Mouse (Mus musculus) right cerebral cortex, postnatal 36 days (tissue): Measurements from ENCODE around the gene Strada.

Source experiments
- DNase-seq, 2 experiments: peaks; one replicate each; pipeline ENCODE4 v3.0.0; 2022; ENCODE audit warnings: low spot score in 2 of 2, mixed read lengths in 1 of 2

The Strada gene

DNA sequence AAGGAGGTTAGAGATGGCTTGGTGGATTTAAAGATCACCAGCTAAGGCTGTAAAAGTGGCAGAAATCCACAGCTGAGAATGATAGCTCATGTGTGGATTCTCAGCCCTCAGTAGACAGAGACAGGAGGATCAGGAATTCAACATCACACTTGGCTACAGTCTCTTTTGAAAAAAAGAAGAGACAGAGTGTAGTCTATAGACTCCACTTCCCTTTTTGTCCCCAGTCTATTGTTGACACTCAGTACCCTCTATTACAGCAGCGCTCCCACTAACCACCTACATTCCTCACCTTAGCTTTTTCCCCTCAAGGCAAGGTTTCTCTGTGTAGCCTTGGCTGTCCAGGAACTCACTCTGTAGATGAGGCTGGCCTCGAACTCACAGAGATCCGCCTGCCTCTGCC lies 10.3 kb downstream of the Strada start:
- no peak for DNase-seq

DNA sequence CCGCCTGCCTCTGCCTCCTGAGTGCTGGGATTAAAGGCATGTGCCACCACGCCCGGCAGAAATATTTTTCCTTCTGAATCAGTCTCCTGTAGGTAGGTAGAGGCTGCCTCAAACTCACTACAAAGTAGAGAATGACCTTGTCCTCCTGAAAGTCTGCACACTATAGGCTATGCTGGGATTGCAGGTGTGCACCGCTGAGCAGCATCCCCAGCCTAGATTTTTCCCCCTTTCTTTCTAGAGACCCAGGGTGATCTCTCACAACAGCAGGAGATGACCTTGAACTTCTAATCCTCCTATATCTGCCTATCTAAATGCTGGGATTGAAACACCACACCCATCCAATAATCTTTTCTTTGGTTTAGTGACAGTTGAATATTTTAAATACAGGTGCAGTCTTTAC lies 14.6 kb downstream of the Strada start:
- DNase-seq, result no peak

DNA sequence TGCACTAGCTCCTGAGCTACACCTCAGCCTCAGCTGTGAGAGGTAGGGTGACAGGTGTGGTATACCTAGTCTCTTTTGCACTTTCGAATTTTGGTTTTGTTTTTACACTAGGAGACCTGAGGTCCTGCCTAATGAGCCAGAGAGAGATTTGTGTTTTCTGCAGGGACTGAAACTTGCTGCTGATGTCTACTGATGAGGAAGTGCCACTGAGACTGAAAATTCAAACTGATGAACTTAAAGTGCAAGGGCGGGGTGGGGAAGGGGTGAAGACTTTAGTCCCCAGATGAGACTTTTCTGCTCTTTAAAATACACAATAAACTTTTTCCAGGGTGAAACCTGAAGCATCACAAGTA lies 21.5 kb downstream of the Strada start:
- no peak for DNase-seq

DNA sequence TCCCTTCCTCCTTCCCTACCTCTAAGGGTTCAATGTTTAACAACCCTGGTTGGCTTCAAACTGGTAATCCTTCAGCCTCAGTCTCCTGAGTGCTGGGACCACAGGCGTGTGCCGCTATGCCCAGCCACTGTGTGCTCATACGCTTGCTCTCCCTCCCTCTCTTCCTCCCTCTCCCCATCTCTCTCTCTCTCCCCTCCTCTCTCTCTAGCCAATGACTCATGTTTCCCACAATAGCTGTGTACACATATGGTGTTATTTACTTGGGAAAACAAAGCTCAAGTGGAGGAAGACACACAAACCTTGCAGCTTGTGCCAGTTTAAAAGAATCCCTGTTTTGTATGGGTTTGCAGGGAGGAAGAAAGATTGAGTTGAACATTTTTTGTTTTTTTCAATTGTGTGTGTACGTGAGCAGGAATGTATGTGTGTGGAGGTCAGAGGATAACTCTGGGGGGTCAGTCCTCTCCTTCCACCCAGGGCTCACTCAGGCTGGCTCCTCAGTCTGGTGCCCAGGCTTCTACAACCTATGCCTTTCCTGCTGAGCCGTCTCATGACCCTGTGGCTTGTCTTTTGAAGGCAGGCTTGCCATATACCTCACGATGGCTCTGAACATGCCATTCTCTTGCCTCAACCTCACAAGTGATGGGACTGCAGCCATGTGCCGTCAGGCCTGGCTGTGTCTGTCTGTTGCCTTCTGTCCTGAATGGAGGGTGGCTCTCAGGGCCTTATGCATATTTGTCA lies 22.1 kb downstream of the Strada start:
- DNase-seq, result no peak

DNA sequence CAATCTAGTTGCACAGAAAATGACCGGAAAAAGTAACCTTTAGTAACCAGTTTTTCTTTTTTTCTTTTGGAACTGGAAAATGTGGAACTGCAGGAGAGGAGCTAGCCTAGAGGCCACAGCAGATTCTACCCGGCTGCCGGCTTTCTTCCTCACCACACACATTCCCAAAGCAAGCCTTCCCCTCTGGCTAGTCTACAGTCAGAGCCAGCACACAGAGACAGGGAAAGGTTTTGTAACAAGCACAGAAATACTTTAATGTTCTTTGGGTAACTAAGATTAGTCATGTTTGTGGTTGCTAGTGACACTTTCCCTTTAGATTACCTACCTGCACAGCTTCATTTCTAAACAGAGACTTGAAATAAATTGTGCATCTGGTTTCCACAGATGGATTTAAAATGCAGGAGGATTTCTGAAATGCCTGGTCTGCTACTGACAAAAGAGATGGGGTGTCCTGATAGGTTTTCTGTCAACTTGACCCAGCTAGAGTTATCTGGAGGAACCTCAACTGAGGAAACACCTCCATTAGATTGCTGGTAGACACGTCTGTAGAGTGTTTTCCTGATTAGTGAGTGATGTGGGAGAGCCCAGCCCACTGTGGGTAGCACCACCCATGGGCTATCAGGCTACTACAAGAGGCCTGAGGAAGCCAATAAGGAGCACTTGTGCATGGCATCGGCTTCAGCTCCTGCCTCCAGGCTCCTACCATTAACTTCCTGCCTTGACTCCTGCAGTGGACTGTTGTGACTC lies 23.8 kb downstream of the Strada start:
- DNase-seq, result no peak

DNA sequence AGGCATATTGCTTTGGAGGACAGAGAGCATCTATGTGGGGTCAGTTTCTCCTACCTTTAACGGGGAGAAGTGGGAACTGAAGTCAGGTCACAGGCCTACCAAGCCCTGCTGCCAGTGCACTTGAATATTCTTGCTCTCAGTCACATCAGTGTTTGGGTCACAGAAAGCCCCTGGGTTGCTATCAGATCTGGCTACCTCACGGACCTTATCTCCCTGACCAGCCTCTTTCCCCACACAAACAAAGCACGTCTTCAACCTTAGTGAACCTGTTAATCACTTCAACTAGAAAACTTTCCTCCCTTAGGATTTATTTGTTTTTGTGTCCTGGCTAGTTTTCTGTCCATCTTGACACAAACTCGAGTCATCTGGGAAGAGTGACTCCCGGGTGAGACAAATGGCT lies 25.6 kb downstream of the Strada start:
- no peak for DNase-seq

DNA sequence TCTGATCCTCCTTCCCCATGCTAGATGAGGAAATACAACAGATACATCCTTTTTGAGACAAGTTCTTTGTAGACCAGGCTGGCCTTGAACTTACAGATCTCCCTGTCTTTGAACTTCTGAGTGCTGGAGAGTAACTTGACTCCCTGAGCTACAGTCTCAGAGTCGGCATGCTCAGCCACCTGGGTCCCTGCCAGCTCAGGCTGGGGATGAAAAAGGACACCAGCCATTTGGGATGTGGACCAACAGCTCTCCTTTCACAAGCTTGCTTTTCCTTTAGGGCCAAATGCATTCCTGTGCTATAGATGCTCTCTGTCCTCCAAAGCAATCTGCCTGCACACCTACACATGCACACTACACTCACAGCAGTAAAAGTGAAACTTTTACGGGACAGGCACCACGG lies 26.9 kb downstream of the Strada start:
- no peak for DNase-seq

DNA sequence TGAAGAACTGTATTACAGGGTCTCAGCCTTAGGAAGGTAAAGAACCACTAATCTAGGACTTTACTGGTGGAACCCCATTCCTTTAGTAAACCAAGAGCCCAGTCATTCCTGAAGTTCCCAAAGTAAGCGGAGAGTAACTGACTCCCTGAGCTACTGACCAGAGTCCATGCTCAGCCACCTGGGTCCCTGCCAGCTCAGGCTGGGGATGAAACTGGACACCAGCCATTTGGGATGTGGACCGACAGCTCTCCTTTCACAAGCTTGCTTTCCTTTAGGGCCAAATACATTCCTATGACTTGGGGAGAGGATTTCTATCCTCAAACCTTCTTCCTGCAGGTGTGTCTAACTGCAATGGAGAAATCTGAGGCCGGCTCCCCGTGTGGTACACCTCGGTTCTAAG lies 27.6 kb downstream of the Strada start:
- no peak for DNase-seq

DNA sequence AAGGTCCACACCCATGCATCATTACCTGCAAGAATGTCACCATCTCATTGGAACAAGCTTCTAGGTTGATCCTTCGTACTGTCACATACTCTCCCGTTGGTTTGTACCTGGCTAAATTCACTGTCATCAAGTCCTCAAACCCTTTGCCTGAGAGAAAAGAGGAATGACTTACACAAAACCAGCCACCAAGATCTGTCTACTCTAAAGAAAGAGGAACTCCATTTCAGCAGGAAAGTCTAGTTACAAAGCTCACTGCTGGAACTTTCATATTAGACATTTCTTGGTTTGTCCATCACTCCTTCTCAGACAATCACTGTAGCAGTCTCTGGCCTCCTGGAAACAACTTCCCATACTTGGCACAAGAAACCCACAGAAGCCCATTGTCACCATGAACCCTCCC lies 28.7 kb downstream of the Strada start:
- DNase-seq, result no peak

DNA sequence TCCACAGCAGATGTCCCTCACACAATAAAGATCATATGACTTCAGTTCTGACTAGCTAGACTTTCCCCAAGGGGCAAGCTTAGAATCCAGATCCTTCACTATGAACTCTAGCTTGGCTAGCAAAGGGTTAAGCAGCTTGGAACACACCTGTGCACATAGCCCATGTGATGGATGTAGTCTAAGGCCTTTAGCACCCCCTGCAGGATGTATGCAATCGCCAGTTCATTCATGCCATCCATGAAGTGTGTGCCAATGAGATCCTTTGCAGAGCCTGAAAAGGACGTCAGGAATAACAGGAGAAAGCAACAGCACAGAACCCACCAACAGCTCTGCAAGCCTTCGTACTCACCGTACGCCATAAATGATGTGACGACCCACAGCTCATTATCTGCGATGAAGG lies 31.2 kb downstream of the Strada start:
- no peak for DNase-seq

DNA sequence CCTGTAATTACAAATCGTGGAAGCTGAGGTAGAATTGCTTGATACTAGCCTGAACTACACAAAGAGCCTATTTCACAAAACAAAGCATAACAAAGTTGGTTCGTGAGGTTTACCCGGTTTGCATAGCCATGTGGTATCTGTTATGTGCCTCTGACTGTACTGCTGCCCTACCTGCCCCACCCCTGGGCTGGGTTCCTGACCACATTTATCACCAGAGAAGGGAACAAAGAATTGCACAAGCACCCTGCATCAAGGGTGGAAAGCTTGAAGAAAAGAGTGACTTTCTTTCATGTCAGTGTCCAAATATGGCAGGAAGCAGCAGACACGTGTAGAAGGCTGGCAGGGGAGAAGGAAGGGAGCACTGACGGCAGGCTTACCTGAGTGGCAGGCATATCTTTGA lies 34.5 kb downstream of the Strada start:
- no peak for DNase-seq

DNA sequence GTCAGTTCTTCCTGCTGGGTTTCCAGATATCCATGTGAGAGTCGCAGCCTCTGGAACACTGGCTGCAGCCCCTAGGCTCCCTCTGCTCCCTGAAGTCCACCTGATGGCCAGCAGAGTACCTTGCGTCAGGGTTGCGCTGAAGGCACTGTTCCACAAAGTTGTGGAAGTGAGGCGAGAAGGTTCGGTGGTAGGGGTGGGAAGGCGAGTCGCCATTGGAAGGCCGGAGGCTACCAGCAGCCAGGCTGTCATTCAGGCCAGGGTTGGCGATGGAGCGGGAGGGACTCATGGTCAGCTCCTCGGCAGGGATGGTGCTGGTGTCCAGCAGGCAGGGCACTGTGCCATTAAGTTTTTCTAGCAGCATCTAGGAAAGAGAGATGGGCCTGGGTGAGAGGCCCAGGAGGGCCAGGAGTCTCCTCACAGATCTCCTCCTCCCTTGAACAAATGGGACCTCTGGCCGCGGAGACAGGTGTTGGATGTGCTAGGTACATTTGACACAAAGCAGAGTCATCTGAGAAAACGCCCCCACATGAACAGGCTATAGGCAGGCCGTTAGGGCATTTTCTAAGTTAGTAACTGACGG lies 37.3 kb downstream of the Strada start:
- no peak for DNase-seq

DNA sequence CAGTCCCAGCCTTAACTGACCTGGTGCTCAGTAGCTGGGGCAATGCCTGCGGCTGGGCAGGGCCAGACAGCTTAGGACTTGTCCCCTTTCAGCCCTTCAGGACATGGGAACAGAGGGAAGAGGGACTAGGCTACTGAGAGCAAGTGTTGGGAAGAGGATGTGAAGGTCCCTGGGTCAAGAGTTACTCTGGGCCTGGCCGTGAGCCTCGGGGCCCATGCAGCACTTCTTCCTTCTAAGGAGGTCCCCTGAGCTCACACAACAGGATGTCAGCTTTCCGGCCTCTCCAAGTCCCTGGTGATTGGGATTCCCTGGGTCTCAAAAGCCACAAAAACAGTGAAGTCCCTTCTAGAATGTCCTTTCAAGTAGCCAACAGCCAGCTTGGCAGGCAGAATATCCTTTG lies 38.4 kb downstream of the Strada start:
- no peak for DNase-seq

DNA sequence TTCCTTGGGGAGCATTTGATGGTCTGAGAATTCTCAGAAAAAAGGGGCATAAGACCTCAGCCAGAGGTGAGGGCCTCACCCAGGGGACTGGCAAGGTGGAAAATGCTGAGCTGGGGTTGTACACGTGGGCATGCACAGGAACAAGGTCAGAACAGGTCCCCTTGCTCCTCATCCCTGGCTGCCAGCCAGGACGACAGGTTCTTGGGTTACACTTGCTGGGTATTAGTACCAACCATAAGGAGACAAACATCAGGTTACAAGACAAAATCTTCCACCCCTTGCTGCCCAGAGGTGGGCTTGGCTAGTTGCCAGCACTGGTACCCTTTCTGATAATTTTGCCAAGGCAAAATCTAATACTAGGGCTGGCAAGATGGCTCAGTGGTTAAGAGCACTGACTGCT lies 39.7 kb downstream of the Strada start:
- no peak for DNase-seq

DNA sequence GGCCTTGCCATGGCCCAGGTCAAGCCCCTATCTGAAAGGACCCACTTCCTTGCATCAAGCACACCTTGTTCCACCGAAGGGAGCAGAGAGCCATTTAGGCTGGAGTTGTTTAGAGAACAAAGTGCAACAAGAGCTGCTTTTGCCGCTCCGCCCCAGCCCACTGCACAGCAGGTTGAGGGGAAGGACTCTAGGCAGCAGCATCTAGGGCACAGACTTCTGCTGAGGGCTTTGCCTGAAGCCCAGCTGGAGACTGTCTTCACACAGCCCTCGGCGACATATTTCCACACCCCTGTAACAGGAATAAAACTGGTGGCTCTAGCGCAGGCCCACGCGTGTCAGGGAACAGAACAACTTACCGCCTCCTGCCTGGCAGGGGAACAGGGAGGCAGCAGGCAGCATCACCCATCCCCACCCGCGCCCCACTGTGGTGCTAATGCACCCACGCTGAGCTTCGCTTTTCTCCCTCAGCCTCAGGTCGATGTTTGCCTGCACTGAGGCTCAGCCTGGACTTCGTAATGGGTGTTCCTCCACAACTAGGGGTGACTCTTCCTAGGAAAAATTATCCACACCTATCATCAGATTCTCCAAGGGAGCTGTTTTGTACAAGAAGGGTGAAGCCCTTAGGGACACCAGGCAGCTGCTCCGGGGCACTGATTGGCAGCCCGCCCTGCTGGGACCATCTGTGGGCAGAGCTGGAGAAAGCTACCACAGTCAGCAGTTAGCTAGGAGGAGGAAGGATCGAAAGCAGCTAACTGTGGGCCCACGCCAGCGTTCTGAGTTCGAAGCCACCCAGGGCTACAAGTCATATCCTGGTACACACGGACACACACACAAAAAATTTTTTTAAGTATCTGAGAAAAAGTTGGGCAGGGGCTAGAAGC lies 40.9 kb downstream of the Strada start, which contains the start of the genes Gm10840 and Limd2:
Gene Gm10840 (plus strand): TSS at position 10 of the 881 bp plus-strand sequence.
Gene Limd2 (minus strand): TSS at position 20 of the 881 bp plus-strand sequence.
- peak; percentile 90 to 95 for DNase-seq

DNA sequence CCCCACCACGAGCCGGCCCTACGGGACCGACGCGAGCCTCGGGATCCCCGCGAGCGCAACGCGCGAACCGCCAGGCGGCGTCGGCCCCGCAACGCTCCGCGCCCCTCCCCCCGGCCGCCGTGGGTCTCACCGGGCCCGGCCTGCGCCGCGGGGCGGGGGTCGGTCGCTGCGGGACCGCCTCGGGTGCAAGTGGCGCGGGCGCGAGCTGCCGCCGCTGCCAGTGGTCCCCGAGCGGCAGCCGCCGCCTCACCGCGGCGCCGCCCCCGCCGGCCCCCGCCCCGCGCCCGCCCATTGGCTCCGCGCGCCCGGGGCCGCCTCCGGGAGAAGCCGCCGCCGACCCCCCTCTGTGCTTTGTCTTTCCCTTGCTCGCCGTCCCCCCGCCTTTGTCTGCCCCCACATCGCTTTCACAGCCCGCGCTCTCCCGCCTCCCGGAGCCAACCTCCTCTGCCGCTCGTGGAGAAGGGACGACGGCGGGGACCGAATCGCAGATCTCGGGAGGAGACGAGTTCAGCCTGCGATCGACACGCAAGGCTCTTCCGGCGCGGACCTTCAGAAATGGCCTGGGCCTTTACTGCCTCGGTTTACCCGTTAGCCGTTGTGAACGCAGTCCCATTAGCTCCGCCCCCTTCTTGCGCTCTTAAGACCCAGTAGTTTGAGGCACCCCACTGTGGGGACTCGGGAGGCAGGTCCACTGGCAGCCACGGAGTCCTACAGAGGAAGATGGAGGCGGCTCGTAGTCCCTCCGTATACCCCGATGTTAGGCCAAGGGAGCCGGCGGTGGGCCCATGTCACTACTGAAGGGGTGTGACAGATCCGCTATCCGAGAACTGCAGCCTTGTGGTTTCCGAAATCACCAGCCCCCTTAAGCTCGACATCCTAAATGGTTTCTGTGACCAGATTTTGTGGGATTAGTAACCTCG lies 41.8 kb downstream of the Strada start:
- DNase-seq, result peak; percentile 78 to 79

DNA sequence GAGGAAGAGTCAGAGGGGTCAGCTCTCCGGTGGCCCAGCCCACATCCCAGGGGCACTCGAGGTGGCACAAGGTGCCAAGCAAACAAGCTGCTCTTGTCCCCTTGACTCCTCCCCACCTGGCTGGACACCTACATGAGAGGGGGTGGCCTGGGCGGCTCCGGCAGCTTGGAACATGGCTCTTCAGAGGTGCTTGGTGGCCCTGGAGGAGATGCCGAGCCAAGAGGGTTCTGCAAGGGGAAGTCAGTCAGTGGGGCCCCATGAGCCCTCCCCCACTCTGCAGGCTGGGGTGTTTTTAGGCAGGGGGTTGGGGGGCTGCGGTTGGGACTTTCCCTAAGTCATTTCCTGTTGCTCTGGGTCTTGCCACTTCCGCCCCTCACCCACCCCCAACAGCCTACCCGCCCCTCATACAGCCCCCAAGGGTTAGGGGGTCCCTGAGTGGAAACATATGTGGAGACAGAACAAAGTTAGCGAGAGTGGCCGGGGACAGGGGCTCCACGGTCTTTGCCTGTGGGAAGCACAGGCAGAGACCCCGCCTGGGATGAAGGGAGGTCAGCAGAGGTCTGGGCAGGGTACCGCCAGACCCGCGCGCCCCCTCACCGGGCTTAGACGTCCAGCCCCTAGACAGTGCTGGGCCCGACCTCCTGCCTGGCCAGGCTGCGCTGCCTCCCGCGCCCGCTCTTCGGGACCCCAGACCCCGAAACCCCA lies 42.6 kb downstream of the Strada start:
- no peak for DNase-seq

DNA sequence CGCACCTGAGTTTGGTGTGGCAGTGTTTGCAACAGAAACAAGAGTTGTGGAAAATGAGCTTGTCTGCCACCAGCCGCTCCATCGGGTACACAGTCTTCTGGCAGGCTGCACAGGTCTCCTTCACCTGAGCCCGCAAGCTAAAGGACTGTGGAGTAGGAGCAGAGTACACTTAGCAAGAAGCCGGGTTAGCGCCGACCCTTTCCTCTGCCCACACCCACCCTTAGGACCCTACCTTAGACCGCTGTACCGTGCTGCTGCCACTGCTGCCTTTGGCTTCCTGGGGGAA lies 43.1 kb downstream of the Strada start:
- no peak for DNase-seq

DNA sequence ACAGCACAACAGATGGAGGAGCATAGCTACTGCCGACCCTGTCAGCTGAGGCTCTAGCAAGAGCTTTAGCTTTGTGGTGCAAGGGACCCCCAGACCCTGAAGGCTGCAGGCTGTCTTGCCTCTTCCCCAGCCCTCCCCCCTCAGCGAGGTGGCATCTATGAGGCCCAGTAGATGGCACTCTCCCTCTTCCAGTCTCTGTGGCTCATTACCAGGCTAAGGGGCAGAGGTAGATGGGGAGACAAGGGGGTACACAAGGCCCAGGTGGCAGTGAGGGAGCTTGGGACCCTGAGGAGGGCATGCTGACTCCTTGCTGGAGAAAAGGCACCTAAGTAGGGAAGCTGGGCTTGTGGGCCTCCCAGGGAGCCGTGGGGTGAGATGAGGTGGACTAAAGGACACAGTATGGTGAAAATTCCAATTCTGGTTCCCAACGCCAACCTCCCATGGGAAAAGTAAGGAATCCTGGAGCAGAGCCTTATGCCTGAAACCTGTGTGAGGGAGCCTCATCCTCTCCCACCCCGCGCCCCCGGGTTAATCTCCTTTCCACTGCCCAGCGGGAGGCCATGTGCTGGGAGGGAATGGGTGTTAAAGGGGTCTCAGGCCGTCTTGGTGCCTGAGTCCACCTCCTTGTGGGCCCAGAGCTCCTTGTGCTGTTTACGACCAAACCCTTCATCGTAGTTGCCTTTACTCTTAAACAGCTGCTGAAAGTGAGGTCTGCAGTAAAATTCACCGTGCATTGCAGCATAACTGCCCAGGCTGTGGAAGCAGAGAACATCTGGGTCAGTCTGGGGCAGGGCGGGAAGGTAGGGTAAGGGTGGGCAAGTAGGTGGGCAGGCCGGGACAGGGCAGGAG lies 43.7 kb downstream of the Strada start:
- DNase-seq, result no peak

DNA sequence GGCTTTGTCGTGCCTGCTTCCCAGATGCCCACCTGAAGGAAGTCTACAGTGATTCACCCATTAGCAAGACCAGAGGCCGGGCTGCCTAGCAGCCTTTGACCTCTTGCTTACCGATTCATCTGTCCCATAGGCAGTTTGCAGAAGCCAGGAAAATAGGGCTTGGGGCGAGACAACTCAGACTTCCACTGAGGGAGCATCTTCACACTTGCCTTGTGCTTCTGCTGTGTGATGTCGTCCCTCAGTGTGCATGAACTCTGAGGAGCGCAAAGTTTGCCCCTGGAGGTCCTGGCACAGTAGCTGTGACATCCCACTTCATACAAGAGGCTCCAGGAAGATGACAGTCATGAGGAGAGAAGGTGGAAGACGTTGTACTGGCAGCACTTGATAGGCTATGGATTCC lies 44.8 kb downstream of the Strada start:
- DNase-seq, result no peak
